Mouse (Mus musculus): ENCODE measurements around the gene Slc25a11.
A peak's percentile ranks its signal among the peaks of the same experiment; 100 is the strongest.

Slc25a11 gene

DNA sequence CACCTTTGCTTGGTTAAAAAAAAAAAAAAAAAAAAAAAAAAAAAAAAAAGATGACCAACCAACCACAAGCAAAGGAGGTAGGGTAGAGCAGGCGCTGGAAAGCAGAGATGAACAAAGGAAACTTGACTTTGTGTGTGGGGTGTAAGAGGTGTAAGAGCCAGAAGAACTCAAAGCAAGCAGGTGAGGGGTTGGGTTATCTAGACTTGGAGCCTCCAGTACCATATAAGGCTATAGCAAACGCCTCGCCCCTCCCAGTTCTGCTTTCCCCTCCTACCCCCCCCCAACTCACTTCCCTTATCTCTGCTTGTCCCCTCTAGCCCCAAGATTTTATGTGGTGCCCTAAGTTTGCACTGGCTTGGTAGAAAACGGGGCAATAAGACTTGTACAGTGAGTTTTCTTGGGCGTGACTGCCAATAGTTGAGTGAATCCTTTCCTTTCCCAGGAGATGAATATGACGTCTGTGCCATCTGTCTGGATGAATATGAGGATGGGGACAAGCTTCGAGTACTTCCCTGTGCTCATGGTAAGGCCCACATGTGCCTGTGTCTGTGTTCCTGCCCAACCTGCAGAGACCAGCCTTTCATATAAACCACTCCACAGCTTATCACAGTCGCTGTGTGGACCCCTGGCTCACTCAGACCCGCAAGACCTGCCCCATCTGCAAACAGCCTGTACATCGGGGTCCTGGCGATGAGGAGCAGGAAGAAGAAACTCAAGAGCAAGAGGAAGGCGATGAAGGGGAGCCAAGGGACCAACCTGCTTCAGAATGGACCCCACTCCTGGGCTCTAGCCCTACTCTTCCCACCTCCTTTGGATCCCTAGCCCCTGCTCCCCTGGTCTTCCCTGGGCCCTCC, 3.3 kb upstream of the Slc25a11 start:
- DNase-seq = no peak

DNA sequence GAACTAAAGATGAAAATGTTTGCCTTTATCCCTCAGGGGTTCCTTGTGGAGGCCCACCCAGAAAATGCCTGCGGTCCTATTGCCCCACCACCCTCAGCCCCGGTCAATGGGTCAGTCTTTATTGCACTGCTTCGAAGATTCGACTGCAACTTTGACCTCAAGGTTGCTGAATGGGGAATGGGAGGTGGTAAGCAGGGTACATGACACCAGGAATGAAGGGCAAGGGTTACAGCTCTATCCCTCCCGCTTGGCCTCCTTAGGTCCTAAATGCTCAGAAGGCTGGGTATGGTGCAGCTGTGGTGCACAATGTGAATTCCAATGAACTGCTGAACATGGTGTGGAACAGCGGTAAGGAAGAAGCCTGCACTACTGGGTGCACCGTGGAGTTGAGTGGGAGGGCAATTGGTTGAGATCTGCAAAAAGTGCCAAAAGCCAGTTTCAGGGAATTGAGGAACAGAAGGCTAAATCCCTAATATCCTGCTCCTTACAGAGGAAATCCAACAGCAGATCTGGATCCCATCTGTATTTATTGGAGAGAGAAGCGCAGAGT, 2.0 kb upstream of the Slc25a11 start:
- DNase-seq = no peak

DNA sequence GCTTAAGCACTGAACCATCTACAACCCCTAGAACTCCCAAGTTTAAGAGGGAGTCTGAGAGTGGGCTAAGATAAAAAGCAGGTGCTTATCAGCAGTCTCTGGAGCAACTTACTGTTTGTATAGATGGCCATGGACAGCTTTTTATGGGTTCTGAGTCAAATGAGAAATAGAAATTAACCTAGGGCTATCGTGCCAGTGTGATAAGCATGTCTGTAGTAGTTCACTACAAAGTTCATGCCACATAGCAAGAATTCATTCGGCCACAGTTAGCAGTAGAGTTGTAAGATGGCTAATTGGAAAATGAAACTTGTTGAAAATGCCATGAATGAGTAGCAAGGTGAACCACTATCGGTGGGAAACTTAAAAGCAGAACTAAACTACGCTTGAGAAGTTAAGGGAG, 1.2 kb upstream of the Slc25a11 start:
- DNase-seq = no peak

DNA sequence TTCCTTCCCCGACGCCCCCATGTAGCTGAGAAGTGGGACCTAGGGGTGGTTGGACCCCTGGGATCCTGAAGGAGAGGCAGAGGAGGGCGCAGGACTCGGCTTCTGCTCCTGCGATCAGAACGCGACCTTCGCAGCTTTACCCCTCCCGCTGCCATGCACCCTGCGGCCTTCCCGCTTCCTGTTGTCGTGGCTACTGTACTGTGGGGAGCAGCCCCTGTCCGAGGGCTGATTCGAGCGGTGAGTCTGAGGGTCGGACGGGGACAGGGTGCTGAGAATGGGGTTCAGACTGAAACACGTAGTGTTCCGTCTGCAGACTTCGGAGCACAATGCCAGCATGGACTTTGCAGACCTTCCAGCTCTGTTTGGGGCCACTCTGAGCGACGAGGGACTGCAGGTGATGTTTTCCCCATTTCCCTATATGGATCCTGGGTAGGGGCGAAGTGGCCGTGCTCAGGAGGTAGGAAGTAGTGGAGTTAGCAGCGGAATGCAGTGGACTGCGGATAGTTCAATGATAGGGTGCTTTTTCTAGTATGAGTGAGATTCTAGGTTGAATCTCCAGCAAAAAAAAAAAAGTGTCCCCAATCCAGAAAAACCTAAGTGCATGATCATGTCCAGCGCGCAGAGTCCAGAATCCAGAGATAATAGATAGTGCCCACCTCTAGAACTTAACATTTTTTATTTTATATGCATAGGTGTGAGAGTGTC, 589 bp upstream of the Slc25a11 start:
- peak in 1 of 2 experiments; percentile 41 for DNase-seq

DNA sequence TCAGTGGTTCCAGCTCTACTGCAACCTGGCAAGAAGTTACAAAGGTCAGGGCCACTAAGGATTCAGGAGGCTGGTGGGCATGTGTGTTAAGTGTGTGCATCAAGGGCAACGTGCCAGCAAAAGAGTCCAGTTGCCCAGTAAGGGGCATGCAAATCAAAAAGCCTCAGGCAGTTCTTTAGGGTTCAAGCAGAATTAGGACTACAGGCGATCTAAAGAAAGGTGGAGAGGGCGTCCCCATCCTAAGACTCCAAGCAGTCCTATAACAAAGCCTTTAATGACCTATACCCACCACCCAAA, 1.1 kb downstream of the Slc25a11 start:
- DNase-seq = peak; percentile 52 to 61

DNA sequence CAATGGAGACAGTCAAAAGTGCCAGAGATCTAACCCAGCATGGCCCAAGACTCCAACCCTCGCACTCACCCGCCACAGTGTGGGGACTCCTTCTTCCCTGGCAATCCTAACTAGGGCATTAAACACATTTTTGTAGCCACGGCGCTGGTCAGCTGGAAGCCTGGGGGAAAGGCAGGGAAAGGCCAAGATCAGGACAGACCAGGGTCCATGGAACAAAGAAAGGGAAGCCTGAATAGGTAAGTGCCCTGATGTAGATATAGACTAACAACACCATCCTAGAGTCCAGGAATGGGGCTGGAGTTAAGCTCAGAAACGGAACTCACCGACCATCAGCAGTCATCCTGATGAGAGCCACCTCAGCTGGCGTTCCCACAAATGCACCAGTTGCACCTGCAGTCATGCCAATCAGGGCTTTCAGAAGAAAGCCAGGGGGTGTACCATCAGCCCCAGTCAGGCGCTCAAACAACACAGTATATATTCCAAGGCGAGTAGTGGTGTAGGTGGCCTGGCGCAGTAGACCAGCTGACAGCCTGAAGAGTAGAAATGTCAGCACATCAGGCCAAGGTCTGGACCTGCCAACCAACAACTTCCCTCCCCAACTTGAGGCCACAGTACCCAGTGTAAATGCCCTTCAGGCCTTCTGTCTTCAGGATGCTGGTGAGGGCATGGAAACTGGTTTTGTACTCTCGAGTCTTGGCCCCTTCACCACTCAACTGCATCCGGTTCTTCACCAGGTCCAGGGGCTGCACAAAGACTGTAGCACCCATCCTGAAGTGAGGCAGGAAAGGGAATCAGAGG, 1.6 kb downstream of the Slc25a11 start:
- DNase-seq = no peak

DNA sequence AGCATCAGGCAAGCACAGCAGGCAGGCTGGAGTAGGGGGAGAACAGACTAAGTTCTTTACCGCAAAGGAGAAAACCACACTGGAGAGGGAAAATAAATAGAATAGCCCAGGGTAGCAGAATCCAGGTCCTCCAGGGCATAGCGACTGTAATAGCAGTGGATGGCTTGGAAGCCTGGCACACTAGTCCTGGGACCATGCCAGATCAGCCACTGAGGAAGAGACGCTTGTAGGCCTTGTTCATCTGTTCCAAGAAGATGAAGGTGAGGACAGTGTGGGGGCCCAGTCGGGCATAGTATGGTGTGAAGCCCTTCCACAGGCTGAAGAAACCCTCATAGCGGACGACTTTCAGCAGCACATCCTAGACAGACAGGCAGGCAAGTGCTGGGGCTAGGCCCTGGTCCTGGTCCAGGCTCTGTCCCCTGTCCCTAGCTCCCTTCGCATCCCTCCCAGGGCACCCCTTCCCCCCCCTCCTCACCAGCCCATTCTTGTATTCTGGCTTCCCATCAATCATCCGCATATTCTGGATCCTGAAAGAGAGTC, 2.6 kb downstream of the Slc25a11 start:
- no peak for DNase-seq

DNA sequence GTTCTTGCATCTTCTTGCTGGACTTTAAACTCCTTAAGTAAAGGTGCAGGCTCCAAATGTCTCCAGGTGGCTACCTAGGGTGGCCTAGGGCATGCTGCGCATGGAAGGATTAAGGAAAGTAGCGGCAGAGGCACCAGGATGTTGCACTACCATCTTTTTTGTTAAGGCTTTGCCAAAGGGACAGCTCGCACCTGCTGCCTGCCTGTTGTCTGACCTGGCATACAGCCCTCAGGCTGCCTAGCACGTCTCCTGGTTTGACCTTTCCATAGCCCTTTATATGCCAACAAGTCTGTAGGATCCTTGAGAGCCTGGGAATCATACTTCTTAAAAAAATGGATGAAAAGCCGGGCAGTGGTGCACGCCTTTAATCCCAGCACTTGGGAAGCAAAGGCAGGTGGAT, 4.2 kb downstream of the Slc25a11 start:
- no peak for DNase-seq

DNA sequence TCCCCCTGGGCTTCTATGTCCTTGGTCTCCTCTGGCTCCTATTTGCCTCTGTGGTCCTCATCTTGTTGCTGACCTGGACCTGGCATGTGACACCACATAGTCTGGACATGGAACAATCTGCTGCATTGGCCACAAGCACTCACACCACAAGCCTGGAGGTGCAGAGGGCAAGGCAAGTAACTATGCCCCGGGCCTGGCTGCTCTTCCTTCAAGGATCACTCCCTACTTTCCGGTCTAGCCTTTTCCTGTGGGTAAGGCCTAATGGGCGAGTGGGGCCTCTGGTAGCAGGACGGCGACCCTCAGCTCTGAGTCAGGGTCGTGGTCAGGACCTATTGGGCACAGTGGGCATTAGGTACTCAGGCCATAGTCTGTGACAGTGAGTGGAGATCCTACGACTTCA, 6.0 kb downstream of the Slc25a11 start:
- no peak for DNase-seq

DNA sequence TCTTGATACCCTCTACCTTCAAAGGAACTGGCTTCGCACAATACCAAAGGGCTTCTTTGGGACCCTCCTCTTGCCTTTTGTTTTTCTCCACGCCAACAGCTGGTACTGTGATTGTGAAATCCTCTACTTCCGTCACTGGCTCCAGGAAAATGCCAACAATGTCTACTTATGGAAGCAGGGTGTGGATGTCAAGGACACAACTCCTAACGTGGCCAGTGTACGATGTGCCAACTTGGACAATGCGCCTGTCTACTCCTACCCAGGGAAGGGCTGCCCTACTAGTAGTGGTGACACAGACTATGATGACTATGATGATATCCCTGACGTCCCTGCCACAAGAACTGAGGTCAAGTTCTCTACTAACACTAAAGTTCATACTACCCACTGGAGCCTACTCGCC, 7.3 kb downstream of the Slc25a11 start:
- DNase-seq = no peak

DNA sequence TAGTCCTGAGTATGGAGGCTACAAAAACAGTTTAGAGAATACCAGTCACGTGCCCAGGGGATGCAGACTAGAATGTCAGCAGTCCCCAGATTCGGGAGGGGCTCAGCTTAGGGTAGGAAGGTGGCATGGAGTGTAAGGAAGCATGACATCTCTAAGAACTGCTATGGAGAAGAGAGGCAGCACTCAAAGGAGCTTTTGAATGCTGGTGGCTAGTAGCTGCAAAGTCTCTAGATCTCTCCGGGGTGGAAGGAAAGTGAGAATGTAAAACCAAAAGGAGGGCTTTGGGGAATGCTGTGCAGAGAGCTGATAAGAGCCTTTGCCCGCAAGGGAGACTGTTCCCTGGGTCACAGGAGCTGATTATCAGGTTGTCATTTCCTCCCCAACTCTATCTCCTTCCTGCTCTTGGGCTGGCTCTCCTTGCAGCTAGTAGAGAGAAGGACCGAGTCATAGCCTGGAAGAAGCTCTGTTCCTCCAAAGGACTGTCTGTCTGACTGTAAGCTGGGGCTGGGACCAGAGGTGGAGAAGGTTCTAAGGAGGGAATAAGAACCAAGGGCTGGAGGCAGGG, 8.5 kb downstream of the Slc25a11 start, which contains the start of gene Gp1ba:
Gp1ba (plus strand) TSS at position 409 of the 565 bp plus-strand sequence.
- no peak for DNase-seq

DNA sequence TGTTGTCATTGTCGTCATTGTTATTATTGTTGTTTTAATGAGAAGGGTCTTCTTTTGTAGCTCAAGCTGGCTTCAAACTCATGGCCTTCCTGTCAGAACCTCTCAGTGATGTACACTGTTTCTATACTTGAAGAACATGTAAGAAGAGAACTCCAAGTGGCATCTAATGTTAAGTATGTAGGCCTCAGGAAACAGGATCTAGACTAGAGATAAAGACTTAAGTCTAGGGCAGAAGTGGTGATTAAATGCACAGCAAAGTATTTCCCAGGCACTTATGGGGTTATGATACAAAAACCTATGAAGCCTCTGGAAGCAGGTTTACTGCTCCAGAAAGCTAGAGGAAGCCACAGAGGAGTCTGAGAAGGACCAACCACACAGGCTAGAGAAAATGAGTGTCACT, 9.0 kb downstream of the Slc25a11 start:
- no peak for DNase-seq

DNA sequence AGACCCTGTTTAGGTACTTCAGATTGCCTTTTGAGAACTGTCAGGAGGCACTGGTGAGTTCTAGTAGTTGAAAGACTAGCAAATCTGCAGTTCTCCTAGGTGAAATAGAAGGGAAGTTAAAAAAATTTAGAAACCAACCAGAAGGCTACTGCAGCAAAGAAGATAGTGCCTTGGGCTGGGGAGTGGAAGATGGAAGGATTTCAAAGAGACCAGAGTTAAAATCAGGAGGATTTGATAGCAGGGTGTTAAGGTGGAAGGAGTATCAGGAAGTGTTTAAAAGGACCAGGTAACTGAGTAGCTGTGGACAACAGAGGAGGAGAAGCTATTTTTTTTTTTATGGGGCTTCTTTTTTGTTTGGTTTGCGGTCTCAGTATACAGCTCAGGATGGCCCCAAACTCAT, 9.5 kb downstream of the Slc25a11 start:
- DNase-seq = no peak

DNA sequence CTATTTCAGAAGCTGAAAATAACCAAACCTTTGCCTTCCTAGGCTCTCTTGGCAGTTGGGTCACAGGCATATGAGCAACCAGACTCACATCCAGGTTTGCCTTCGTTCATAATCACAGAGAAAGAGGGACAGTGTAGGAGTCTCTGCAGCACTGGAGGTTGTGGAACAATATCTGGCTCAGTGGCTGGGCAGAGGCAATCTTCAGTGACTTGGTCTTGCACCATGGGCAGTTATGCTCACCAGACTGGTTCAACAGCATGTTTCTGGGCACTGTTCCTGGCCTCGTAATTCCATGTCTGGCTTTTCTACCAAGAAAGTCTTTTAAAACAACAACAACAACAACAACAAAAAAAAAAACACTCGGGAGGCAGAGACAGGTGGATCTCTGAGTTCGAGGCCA, 11.7 kb downstream of the Slc25a11 start:
- no peak for DNase-seq

DNA sequence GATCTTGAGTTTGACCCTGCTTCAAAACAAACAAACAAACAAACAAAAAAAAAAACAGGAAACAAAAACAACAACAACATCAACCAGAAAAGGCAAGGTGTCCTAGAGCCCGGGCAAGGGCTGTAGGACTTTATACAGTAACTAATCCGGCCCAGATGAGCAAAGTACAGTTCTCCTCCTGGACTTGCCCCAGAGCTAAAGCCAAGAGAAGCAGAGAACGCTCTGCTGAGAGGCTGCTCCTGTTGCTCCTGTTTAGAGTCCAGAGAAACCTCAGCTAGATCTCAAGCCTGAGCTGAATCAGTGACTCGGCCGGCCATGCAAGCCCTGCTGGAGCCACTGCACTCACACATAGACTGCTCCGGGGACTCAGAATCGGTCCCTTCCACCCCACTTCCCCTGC, 17.1 kb downstream of the Slc25a11 start:
- DNase-seq = peak; percentile 69 to 80

DNA sequence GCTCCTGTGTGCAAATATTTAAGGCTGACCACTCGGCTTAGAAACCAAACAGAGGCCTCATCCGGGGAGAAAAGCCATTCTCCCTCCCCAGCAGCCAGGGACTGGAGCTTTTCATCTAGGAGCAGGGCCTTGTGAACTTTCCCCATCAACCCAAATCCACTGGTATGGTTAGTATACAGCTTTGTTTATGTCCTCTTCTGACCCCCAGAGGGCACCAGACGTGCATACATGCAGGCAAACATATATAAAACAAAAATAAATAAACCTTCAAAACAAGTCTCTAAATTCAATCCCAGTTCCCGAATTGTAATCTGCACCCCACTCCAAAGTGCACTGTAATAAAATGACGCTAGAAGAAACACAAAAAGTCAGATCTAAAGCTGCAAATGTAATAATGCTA, 17.7 kb downstream of the Slc25a11 start:
- DNase-seq = no peak

DNA sequence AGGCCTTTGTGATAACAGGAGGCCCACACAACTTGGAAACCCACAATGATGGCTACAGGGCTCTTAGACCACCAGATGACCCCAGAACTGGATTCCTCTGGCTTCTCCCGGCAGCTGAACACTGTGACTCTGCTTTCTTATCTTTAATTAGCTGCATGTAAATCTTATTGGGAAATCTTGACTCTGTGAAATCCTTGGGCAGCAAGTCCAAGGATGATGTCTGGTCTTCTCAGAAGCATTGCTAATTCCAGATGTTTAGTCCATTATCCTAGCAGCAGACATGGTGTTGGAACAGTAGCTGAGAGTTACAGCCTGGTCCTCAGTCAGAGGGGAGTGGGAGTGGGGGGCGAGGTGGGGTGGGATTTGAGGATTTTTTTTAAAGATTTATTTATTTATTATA, 18.8 kb downstream of the Slc25a11 start:
- DNase-seq = no peak

DNA sequence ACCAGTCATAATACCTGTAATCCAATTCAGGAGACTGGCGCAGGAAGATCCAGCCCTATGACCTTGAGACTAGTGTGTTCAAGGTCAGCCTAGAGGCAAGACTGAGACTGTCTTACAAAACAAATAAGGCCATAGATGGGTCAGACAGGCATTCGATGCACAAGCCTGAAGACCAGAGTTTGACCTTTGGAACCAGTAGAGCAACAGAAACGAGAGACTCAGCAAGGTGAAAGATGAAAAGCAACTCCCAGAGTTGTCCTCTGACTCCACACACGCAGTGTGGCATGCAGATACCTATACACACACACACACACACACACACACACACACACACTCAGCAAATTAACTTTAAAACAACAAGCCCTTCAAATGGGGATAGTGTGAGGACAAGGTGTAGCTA, 20.4 kb downstream of the Slc25a11 start:
- DNase-seq = peak in 1 of 2 experiments; percentile 51

DNA sequence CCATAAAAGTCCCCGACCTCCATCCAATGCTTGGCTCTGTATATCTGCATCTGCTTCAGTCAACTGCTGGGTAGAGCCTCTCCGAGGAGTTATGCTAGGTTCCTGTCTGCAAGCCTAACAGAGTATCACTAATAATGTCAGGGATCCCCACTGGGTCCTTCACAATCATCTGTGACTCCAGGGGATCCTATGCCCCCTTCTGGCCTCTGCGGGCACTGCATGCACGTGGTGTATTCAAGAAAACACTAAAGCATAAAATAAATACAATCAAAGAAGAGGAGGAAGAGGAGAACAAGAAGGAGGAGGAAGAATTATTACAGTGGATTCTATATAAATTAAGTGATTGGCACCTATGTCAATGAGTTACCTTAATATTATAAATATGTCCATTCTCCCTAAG, 21.8 kb downstream of the Slc25a11 start:
- peak in 1 of 2 experiments; percentile 59 for DNase-seq

DNA sequence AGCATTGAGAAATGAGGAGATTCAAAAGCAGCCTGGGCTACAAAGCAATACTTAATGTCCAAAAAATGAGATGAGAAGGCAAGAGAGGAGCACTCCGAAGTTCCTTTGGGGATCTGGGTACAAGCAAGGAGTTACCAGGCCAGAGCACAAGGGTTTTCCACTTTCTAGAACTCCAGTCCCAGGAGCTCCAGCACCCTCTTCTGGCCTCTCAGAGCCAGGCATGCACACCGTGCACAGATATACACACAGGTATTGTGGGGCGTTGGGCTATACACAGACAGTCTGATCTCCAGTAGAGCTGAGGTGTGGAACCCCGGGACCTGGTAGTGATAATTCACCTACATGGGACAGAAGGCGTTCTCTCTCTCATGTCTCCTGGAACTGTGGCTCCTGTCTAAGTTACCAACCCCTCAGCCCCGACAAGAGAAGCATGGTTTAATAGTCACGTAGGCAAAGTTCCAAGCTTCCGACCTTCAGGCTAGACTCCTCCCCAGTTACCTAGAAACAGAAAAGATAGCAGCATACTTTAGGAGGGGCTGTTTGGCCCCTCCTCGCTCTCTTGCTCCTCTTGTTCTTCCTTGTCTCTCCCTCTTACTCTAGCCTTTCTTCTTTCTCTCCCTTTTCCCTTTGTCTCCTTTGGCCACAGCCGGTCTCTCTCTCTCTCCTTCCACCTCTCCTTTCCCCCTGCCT, 24.1 kb downstream of the Slc25a11 start:
- DNase-seq = no peak

DNA sequence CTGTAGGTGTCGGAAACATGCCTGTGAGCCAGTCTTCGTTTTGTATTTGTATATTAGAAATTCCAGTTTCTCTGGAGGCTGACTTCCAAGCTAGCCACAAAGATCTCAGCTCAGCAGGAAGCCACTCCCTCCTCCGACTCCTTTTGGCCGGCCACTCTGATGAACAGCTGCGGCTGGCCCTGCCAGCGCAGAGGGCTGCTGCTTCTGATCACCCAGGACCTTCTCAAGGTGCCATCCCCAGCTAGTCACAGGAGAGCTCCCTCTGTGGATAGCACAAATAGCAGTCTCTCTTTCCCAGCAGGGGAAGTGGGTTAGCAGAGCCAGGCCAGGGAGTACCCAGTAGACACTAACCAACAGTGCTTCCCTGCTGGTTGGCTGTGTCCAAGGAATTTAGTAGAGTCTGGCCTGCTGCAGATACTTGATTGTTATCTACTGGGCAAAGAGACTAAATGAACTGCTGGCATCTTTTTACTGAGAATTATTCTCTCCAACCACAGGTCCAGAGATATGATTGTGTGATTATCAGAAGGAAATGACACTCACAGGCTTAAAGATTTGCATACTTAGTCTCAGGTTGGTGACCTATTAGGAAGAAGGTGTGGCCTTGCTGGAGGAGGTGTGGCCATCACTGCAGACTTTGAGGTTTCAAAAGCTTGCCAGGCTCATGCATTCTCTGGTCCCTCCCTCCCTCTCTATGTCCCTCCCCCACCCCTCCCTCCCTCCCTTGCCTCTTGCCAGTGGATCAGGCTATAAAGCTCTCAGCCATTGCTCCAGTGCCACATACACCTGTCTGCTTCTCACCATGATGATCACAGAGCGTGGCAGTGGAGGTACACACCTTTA, 25.1 kb downstream of the Slc25a11 start:
- no peak for DNase-seq
